In the genomic region with DNA sequence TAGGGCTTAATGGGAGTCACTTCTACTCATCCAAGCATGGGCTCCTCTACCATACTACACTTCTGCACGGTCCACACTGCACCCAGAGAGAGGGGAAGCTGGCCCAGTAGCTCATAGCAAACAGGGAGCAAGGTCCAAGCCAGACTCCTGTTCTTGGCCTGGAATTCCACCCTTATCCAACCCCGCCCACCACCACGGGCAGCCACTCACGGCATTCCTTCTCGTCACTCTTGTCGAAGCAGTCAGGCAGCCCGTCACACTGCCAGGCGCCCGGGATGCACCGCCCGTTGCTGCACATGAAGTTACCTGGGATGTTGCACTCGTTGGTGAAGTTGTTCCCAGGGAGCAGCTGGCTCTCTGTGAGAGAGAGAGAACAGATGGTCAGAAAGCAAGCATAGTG, we compare ENCODE assay signal across 12 mouse cellular contexts.
DNase-seq lines count a peak whose midpoint lies in the region; ATAC-seq and TF ChIP-seq lines count a peak whose summit lies in the region.
"Had no signal": no experiment of that assay in that cellular context is flagged by ENCODE, and none has a peak within 500 bp of the region (broad histone marks: within the 10 kb centered on the region; RNA-seq: fewer than 3 reads in every experiment).

No protein-coding gene starts in this region.

- H3K9ac ChIP-seq in heart, embryonic 15.5 days: no peak overlapping the region
- no peak overlapping the region for H3K9ac ChIP-seq in intestine, postnatal 0 days (ENCODE audit: low read depth, low read length)
- H3K9ac ChIP-seq in liver, embryonic 13.5 days: no peak overlapping the region
- H3K9ac ChIP-seq in stomach, embryonic 16.5 days (ENCODE audit: low read length): no peak overlapping the region
- H3K9ac ChIP-seq: forebrain, postnatal 0 days; hindbrain, embryonic 15.5 days had no signal

- no peak for DNase-seq in heart, postnatal 36 days
- DNase-seq in liver, embryonic 13.5 days: no peak
- DNase-seq in spleen, adult 12 weeks (ENCODE audit: low spot score): no peak
- DNase-seq in MN1 (ENCODE audit: low spot score): no peak
- DNase-seq: adrenal gland, postnatal 25 days; forebrain, postnatal 0 days; right cerebral cortex, postnatal 14 days; thymus, adult 18-20 months had no signal

- no peak overlapping the region for H3K4me3 ChIP-seq in heart, embryonic 15.5 days
- H3K4me3 ChIP-seq in intestine, postnatal 0 days (ENCODE audit: low read depth, low read length): no peak overlapping the region
- no peak overlapping the region for H3K4me3 ChIP-seq in liver, embryonic 13.5 days (replicated peaks)
- H3K4me3 ChIP-seq in stomach, embryonic 16.5 days (replicated peaks; ENCODE audit: low read length): no peak overlapping the region
- H3K4me3 ChIP-seq: hindbrain, embryonic 15.5 days had no signal

- peaks cover 29% of the 10 kb centered on the region for H3K4me1 ChIP-seq in heart, embryonic 15.5 days (replicated peaks)
- no peaks in the 10 kb centered on the region for H3K4me1 ChIP-seq in intestine, postnatal 0 days (replicated peaks; ENCODE audit: control insufficient read depth, insufficient read depth, low read length)
- peaks cover 10% of the 10 kb centered on the region; the same call in 1 of the 2 replicates for H3K4me1 ChIP-seq in liver, embryonic 13.5 days (replicated peaks)
- H3K4me1 ChIP-seq in stomach, embryonic 16.5 days (ENCODE audit: control insufficient read depth, insufficient read depth, low read length): peaks cover 21% of the 10 kb centered on the region

- no peaks in the 10 kb centered on the region for H3K9me3 ChIP-seq in heart, embryonic 15.5 days (replicated peaks)
- H3K9me3 ChIP-seq in intestine, postnatal 0 days (ENCODE audit: control insufficient read depth): no peaks in the 10 kb centered on the region
- H3K9me3 ChIP-seq in liver, embryonic 13.5 days (replicated peaks): no peaks in the 10 kb centered on the region
- no peaks in the 10 kb centered on the region for H3K9me3 ChIP-seq in stomach, embryonic 16.5 days (replicated peaks; ENCODE audit: control insufficient read depth, low read length)
- H3K9me3 ChIP-seq: hindbrain, embryonic 15.5 days had no signal

- no peak for TF ChIP-seq CTCF in intestine, postnatal 0 days (IDR thresholded peaks at IDR 0.05; ENCODE audit: low read depth)

- 43% methylated on average over 12 of the region's 12 CpGs for whole genome bisulfite sequencing in heart, embryonic 15.5 days
- WGBS in intestine, postnatal 0 days: 48% methylated on average over 12 of the region's 12 CpGs
- 66% methylated on average over 12 of the region's 12 CpGs for WGBS in liver, embryonic 13.5 days (ENCODE audit: insufficient replicate concordance)
- 59% methylated on average over 12 of the region's 12 CpGs for WGBS in stomach, embryonic 16.5 days

- no peaks in the 10 kb centered on the region for H3K36me3 ChIP-seq in heart, embryonic 15.5 days
- no peaks in the 10 kb centered on the region for H3K36me3 ChIP-seq in intestine, postnatal 0 days (ENCODE audit: control insufficient read depth, insufficient read depth)
- H3K36me3 ChIP-seq in liver, embryonic 13.5 days: no peaks in the 10 kb centered on the region
- no peaks in the 10 kb centered on the region for H3K36me3 ChIP-seq in stomach, embryonic 16.5 days (ENCODE audit: control insufficient read depth, insufficient read depth, low read length)
- H3K36me3 ChIP-seq: hindbrain, embryonic 15.5 days had no signal

- no peak for ATAC-seq in heart, embryonic 15.5 days (replicated peaks; ENCODE audit: insufficient number of reproducible peaks, insufficient read depth, low FRiP score, low read depth)
- peak; percentile 86 for ATAC-seq in intestine, postnatal 0 days
- ATAC-seq in liver, embryonic 13.5 days (ENCODE audit: low read depth): peak; percentile 62
- peak; percentile 79; the same call in 1 of the 2 replicates for ATAC-seq in stomach, embryonic 16.5 days (ENCODE audit: insufficient read depth, low FRiP score)
- ATAC-seq: forebrain, postnatal 0 days had no signal

- H3K27ac ChIP-seq in heart, embryonic 15.5 days: no peak overlapping the region
- no peak overlapping the region for H3K27ac ChIP-seq in intestine, postnatal 0 days (ENCODE audit: low read depth, low read length)
- H3K27ac ChIP-seq in liver, embryonic 13.5 days: no peak overlapping the region
- H3K27ac ChIP-seq in stomach, embryonic 16.5 days (ENCODE audit: low read length): no peak overlapping the region
- H3K27ac ChIP-seq: hindbrain, embryonic 15.5 days had no signal

- peak overlapping the region; percentile 22; the same call in 1 of the 2 replicates for H3K4me2 ChIP-seq in heart, embryonic 15.5 days
- peak overlapping the region; percentile 13 for H3K4me2 ChIP-seq in intestine, postnatal 0 days (replicated peaks; ENCODE audit: low read depth)
- 0 out of 2 replicates have a peak overlapping the region, but pooled peaks have one; percentile 8 for H3K4me2 ChIP-seq in liver, embryonic 13.5 days
- H3K4me2 ChIP-seq in stomach, embryonic 16.5 days (ENCODE audit: low read depth, low read length): no peak overlapping the region
- H3K4me2 ChIP-seq: hindbrain, embryonic 15.5 days had no signal

- no peaks in the 10 kb centered on the region for H3K27me3 ChIP-seq in heart, embryonic 15.5 days
- no peaks in the 10 kb centered on the region for H3K27me3 ChIP-seq in intestine, postnatal 0 days (replicated peaks; ENCODE audit: control insufficient read depth, insufficient read depth, low read length)
- H3K27me3 ChIP-seq in liver, embryonic 13.5 days: no peaks in the 10 kb centered on the region
- no peaks in the 10 kb centered on the region for H3K27me3 ChIP-seq in stomach, embryonic 16.5 days (ENCODE audit: control insufficient read depth, insufficient read depth, low read length)
- H3K27me3 ChIP-seq: hindbrain, embryonic 15.5 days had no signal

- intact Hi-C loops in heart, postnatal 36 days (cut with DNase I): no loop called here
